Mouse (Mus musculus) yolk sac, embryonic 10.5 days (tissue): ENCODE data around the gene Syn3.
A peak's percentile ranks its signal among the peaks of the same experiment; 100 is the strongest.
"Not testable (repeated sequence)": the region's sequence is repeated elsewhere in the genome, so short reads cannot be mapped to it uniquely, and the experiment has no call there.

ENCODE experiments used
- DNase-seq: peaks from one replicate; pipeline ENCODE4 v3.0.0-alpha.2; 2017; ENCODE audit warnings: low spot score

Gene Syn3

GRCm38 (mm10) chr10:86418345-86418744, 80.4 kb downstream of the Syn3 start:
- DNase-seq = no peak

GRCm38 (mm10) chr10:86416806-86417205, 81.9 kb downstream of the Syn3 start:
- DNase-seq = no peak

DNA sequence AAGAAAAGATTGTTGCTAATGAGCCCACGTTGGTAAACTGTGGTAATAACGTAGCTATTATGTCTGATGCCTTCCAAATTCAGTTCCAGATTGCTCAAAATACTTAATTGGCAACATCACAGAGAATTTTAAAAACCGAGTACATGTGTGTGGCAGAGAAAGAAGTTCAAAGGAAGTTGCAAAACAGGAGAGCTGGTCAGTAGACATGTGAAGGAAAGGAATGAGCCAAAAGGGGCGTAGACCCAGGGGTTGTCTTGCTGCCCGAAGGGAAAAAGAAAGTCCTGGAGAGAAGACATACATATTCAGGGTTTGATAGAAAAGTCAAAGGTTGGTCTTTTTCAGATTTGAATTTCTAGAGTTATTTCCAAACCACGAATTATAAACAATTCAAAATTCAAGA, 87.8 kb downstream of the Syn3 start:
- DNase-seq = no peak

GRCm38 (mm10) chr10:86406952-86407351, 91.7 kb downstream of the Syn3 start:
- DNase-seq = peak; percentile 28

GRCm38 (mm10) chr10:86398347-86398720, 100.4 kb downstream of the Syn3 start:
- DNase-seq = no peak

DNA sequence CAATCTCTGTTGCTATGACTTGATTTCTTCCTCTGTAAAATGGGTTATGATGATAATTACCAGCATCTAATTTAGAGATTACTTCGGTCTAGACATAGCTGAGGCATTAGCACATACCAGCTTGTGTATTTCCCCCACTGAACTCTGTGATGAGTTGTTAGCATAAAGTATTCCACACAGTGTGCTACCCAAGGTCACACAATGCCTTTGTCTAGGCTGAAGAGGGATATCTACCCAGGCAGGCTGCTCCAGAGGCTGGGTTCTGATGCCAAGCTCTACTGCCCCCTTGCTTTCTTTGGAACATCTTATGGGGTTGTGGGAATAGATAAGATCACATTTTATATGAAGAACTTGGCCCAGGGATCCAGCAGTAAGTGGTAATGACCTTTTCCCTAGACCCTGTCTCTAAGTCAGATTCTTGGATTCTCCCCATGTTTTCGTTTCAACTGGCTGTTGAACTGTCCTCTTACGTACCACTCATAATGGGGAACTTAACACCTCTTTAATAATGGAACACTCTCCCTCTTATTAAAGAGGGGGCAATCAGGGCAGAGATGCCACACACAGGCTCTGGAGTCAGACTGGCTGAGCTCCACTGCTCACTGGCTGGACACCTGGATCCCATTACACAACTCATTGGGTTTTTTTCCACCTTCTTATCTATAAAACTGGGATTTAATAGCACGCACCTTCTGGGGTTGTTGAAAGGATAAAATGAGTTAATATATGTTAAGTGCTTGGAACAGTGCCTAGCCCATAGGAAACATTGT, 100.9 kb downstream of the Syn3 start:
- DNase-seq = no peak

GRCm38 (mm10) chr10:86392399-86392798, 106.3 kb downstream of the Syn3 start:
- DNase-seq = no peak

DNA sequence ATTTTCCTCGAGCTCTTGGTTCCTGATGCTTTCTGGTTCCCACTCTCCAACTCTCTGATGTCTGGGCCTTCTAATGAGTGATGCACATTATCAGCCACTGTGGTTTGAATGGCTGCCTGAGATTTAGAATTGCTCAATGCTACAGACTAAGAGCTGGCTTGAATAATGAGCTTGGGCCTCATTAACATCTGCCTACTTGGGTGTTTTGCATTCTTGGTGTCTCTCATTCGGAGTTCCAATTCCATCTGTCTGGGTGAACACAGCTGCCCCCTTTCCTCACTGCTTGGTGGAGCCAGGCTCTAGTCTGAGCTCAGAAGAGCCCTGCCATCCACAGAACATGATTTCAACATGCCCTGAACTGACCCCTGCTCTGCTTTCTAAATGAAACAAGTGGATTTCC, 108.8 kb downstream of the Syn3 start:
- DNase-seq = no peak

GRCm38 (mm10) chr10:86389357-86389756, 109.3 kb downstream of the Syn3 start:
- DNase-seq = no peak

- no peak for DNase-seq
These were observed 109.9 kb downstream of the Syn3 start for GRCm38 (mm10) chr10:86388803-86389202.

DNA sequence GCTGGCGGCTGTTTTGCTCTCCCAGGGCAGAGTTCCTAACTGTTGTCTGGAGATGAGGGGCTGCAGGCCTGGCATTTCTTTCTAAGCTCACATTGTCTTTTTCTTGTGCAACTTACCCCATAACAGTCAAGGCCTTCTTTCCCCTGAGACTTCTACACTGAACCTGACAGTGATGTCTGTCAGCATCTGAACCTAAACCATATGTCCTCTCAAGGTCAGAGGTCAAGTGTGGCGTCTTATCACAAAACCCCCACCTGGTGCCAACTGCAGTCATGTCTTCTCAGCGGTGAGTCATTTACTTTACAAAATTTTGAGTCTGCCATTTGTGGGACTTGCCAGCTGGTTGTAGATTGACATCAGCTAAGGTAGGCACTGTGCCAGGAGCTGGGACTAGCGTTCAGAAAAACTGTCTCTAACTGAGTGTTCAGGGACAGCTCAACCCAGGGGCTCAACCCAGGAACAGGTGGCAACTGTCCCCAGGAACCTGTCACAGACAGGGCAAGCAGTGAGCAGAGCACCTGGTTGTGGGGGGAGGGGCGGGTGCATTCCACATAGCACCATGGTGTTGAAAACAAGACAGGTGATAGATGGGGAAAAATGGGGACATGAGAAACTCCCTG, 110.8 kb downstream of the Syn3 start:
- DNase-seq = no peak

GRCm38 (mm10) chr10:86386232-86386631, 112.5 kb downstream of the Syn3 start:
- no peak for DNase-seq

- no peak for DNase-seq
These were observed 113.0 kb downstream of the Syn3 start for GRCm38 (mm10) chr10:86385656-86386055.

GRCm38 (mm10) chr10:86384655-86385054, 114.0 kb downstream of the Syn3 start:
- no peak for DNase-seq

- no peak for DNase-seq
These were observed 116.8 kb downstream of the Syn3 start for GRCm38 (mm10) chr10:86381922-86382260.

- DNase-seq = peak; percentile 20
These were observed 117.4 kb downstream of the Syn3 start for GRCm38 (mm10) chr10:86381150-86381921.

- DNase-seq = no peak
These were observed 118.1 kb downstream of the Syn3 start for GRCm38 (mm10) chr10:86380626-86381025.

DNA sequence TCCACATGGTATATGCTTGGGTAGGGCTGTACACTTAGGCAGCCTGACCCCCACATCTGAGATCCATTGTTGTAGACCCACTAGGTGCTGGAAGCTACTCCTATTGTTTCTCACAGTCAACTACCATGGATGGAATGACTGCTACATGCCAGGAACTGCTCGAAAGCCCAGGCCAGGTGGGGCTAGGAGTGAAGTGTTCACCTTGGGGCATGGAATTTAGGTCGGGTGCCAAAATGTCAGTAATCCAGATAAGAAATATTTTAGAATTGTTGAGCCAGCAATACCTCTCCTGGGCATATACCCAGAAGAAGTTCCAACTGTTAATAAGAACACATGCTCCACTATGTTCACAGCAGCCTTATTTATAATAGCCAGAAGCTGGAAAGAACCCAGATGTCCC, 119.9 kb downstream of the Syn3 start:
- DNase-seq = not testable (repeated sequence)

- DNase-seq = no peak
These were observed 122.1 kb downstream of the Syn3 start for GRCm38 (mm10) chr10:86376392-86377185.

- no peak for DNase-seq
These were observed 122.8 kb downstream of the Syn3 start for GRCm38 (mm10) chr10:86375903-86376302.

- no peak for DNase-seq
These were observed 124.6 kb downstream of the Syn3 start for GRCm38 (mm10) chr10:86374061-86374460.

GRCm38 (mm10) chr10:86371561-86371960, 127.1 kb downstream of the Syn3 start:
- DNase-seq = no peak
